Mouse (Mus musculus): ENCODE results near the gene Setd1b. TPM values are rescaled to one million over a fixed set of nuclear protein-coding genes. Genes with fewer than 3 reads are reported as not detected.
"Not testable (repeated sequence)": the region's sequence is repeated elsewhere in the genome, so short reads cannot be mapped to it uniquely, and the experiment has no call there.

Setd1b gene
- polyA plus RNA-seq, 1 experiment from 2014 or later, result 11.5 TPM

GRCm38 (mm10) chr5:123182651-123183050 is 40.7 kb downstream of the Setd1b start, which contains the start of gene Hpd:
TSS of gene Hpd (minus strand) at chr5:123182727.
- no peaks in the 10 kb centered on the region for H3K9me3 ChIP-seq
- H3K4me2 ChIP-seq, result no peak within 1 kb of the TSS
- ATAC-seq (ENCODE audit: low read depth), result no peak
- H3K4me3 ChIP-seq, result no peak within 1 kb of the TSS
- H3K36me3 ChIP-seq, result no peaks in the 10 kb centered on the region
- 82% methylated on average over 10 of the region's 10 CpGs for WGBS
- H3K4me1 ChIP-seq (replicated peaks), result peaks cover 4% of the 10 kb centered on the region; the same call in 1 of the 2 replicates
- H3K27me3 ChIP-seq, result 0 out of 2 replicates have a peak, but pooled peaks cover 4% of the 10 kb centered on the region
- no peak within 1 kb of the TSS for H3K9ac ChIP-seq
- H3K27ac ChIP-seq (replicated peaks), result no peak within 1 kb of the TSS

- no peaks in the 10 kb centered on the region for H3K9me3 ChIP-seq
- no peak overlapping the region for H3K27ac ChIP-seq (replicated peaks)
- no peak overlapping the region for H3K9ac ChIP-seq
- H3K4me2 ChIP-seq, result no peak overlapping the region
- ATAC-seq (ENCODE audit: low read depth), result no peak
- 66% methylated on average over 6 of the region's 6 CpGs for WGBS
- no peak overlapping the region for H3K4me3 ChIP-seq
- peaks cover 4% of the 10 kb centered on the region; the same call in 1 of the 2 replicates for H3K4me1 ChIP-seq (replicated peaks)
- H3K27me3 ChIP-seq, result 0 out of 2 replicates have a peak, but pooled peaks cover 4% of the 10 kb centered on the region
- H3K36me3 ChIP-seq, result no peaks in the 10 kb centered on the region
Observed at GRCm38 (mm10) chr5:123185966-123186365, 44.0 kb downstream of the Setd1b start.

GRCm38 (mm10) chr5:123187306-123187705 is 45.3 kb downstream of the Setd1b start:
- Histone ChIP-seq H3K36me3 (no peaks in the 10 kb centered on the region), H3K27ac (replicated peaks) (no peak overlapping the region), H3K4me2 (no peak overlapping the region), H3K9me3 (no peaks in the 10 kb centered on the region), H3K9ac (no peak overlapping the region), H3K27me3 (0 out of 2 replicates have a peak, but pooled peaks cover 4% of the 10 kb centered on the region), H3K4me1 (replicated peaks) (peaks cover 4% of the 10 kb centered on the region; the same call in 1 of the 2 replicates), H3K4me3 (no peak overlapping the region)
- WGBS, result 92% methylated on average over 3 of the region's 3 CpGs
- no peak for ATAC-seq (ENCODE audit: low read depth)

DNA sequence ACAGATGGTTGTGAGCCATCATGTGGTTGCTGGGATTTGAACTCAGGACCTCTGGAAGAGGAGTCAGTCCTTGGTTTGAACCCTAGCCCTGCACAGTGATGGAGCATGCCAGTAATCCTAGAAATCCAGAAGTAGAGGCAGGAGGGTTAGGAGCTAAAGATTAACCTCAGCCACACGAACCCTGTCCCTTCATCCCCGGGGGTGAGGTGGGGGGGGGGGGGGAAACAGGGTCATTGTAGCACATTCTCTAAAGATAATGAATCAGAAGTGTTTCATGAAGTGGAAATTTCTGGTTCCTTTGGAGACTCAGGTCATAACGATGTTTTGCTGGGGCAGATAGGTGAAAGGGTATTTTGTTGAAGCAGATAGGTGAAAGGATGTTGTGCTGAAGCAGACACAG is 48.9 kb downstream of the Setd1b start:
- WGBS, result 82% methylated on average over 3 of the region's 3 CpGs
- no peak overlapping the region for H3K4me2 ChIP-seq

DNA sequence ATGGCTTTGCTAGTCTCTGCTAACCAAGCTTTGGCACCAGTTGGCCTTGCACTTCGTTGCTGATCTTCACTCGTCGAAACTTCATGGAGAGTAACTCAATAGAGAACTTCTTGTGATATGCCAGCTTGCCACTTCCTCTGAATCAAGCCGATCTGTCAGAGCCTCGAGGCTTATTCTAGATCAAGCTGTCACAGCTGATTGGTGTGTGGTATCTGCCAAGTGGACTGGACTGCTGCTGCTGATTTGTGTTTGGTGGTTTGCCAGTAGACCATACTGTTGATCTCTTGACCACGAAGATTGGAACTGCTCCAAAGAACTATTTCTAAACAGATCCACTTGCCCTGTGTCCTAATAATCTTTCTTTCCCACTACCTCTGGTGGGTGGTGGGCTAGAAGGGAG is 49.4 kb downstream of the Setd1b start:
- Histone ChIP-seq H3K4me2 (no peak overlapping the region), H3K4me3 (no peak overlapping the region), H3K4me1 (replicated peaks) (0 out of 2 replicates have a peak, but pooled peaks cover 3% of the 10 kb centered on the region), H3K27ac (replicated peaks) (no peak overlapping the region), H3K36me3 (no peaks in the 10 kb centered on the region), H3K9ac (no peak overlapping the region), H3K27me3 (no peaks in the 10 kb centered on the region), H3K9me3 (no peaks in the 10 kb centered on the region)
- WGBS, result 87% methylated on average over 6 of the region's 6 CpGs
- no peak for ATAC-seq (ENCODE audit: low read depth)

More for the DNA sequence above, 48.9 kb downstream of the Setd1b start:
- peaks cover 6% of the 10 kb centered on the region; the same call in 1 of the 2 replicates for H3K4me1 ChIP-seq (replicated peaks)
- no peak overlapping the region for H3K27ac ChIP-seq (replicated peaks)
- no peaks in the 10 kb centered on the region for H3K9me3 ChIP-seq
- no peak for ATAC-seq (ENCODE audit: low read depth)
- no peaks in the 10 kb centered on the region for H3K27me3 ChIP-seq
- no peaks in the 10 kb centered on the region for H3K36me3 ChIP-seq
- H3K9ac ChIP-seq, result no peak overlapping the region
- H3K4me3 ChIP-seq, result no peak overlapping the region

- ATAC-seq (ENCODE audit: low read depth), result no peak
Observed at GRCm38 (mm10) chr5:123192606-123193150, 50.7 kb downstream of the Setd1b start.

DNA sequence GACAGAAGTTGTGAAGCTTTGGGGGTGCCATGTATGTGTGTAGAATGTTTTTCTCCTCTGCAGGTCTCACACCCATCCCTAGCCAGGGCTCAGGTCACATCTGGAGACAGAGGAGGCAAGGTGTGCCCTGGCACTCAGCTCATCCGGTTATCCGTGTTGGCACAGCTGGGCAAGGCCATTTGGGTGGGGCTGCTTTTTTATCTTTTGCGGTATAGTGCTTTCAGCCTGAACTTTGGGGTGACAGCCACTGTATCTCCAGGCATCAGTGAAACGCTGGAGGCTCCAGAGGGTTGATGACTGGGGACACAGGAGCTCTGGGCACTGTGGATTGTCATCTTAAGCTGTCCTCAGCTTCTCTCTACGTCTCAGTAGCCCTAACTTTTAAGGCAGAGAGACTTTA is 51.4 kb downstream of the Setd1b start:
- WGBS, result 84% methylated on average over 5 of the region's 5 CpGs
- H3K27me3 ChIP-seq, result no peaks in the 10 kb centered on the region
- no peaks in the 10 kb centered on the region for H3K9me3 ChIP-seq
- no peak overlapping the region for H3K27ac ChIP-seq (replicated peaks)
- H3K4me2 ChIP-seq, result no peak overlapping the region
- no peak for ATAC-seq (ENCODE audit: low read depth)
- H3K4me3 ChIP-seq, result no peak overlapping the region
- H3K36me3 ChIP-seq, result no peaks in the 10 kb centered on the region
- 0 out of 2 replicates have a peak, but pooled peaks cover 3% of the 10 kb centered on the region for H3K4me1 ChIP-seq (replicated peaks)
- no peak overlapping the region for H3K9ac ChIP-seq

More at GRCm38 (mm10) chr5:123192606-123193150, 50.7 kb downstream of the Setd1b start:
- 48% methylated on average over 9 of the region's 9 CpGs for WGBS
- Histone ChIP-seq H3K9me3 (no peaks in the 10 kb centered on the region), H3K4me2 (no peak overlapping the region), H3K9ac (no peak overlapping the region), H3K27ac (replicated peaks) (no peak overlapping the region), H3K36me3 (no peaks in the 10 kb centered on the region), H3K4me3 (no peak overlapping the region), H3K27me3 (no peaks in the 10 kb centered on the region), H3K4me1 (replicated peaks) (0 out of 2 replicates have a peak, but pooled peaks cover 3% of the 10 kb centered on the region)

DNA sequence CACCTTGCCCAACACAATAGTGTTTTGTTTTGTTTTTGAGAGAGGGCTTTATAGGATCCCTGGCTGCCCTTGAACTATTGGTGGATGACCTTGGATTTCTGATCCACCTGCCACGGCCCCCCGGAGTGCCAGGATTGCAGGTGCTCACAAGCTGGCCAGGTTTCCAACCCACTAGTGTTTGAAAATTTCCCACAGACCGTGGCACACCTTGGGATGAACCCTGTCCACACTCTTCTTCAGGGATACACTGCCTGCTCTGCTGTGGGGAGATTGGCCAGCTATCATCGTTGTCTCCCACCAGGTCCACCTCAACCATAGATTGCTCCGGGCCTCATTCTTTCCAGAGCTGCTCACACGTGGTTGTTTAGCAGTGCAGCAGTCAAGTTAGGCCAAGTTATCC is 52.9 kb downstream of the Setd1b start:
- no peak overlapping the region for H3K27ac ChIP-seq (replicated peaks)
- 84% methylated on average over 6 of the region's 6 CpGs for WGBS
- H3K9me3 ChIP-seq, result no peaks in the 10 kb centered on the region
- H3K27me3 ChIP-seq, result no peaks in the 10 kb centered on the region
- no peaks in the 10 kb centered on the region for H3K36me3 ChIP-seq
- H3K4me2 ChIP-seq, result no peak overlapping the region
- ATAC-seq (ENCODE audit: low read depth), result no peak
- no peak overlapping the region for H3K9ac ChIP-seq
- no peak overlapping the region for H3K4me3 ChIP-seq
- H3K4me1 ChIP-seq (replicated peaks), result 0 out of 2 replicates have a peak, but pooled peaks cover 3% of the 10 kb centered on the region

- Histone ChIP-seq H3K4me3 (no peak overlapping the region), H3K9me3 (no peaks in the 10 kb centered on the region), H3K27ac (replicated peaks) (no peak overlapping the region), H3K4me2 (no peak overlapping the region), H3K27me3 (no peaks in the 10 kb centered on the region), H3K9ac (no peak overlapping the region), H3K4me1 (replicated peaks) (0 out of 2 replicates have a peak, but pooled peaks cover 3% of the 10 kb centered on the region), H3K36me3 (no peaks in the 10 kb centered on the region)
- WGBS, result 92% methylated on average over 16 of the region's 16 CpGs
- no peak for ATAC-seq (ENCODE audit: low read depth)
Observed at GRCm38 (mm10) chr5:123195500-123196000, 53.6 kb downstream of the Setd1b start.

- Histone ChIP-seq H3K4me2 (no peak overlapping the region), H3K4me3 (no peak overlapping the region), H3K9me3 (no peaks in the 10 kb centered on the region), H3K4me1 (replicated peaks) (0 out of 2 replicates have a peak, but pooled peaks cover 3% of the 10 kb centered on the region), H3K27ac (replicated peaks) (no peak overlapping the region), H3K36me3 (no peaks in the 10 kb centered on the region), H3K9ac (no peak overlapping the region), H3K27me3 (no peaks in the 10 kb centered on the region)
- no peak for ATAC-seq (ENCODE audit: low read depth)
- 78% methylated on average over 4 of the region's 4 CpGs for WGBS
Observed at GRCm38 (mm10) chr5:123196746-123197145, 54.8 kb downstream of the Setd1b start.

DNA sequence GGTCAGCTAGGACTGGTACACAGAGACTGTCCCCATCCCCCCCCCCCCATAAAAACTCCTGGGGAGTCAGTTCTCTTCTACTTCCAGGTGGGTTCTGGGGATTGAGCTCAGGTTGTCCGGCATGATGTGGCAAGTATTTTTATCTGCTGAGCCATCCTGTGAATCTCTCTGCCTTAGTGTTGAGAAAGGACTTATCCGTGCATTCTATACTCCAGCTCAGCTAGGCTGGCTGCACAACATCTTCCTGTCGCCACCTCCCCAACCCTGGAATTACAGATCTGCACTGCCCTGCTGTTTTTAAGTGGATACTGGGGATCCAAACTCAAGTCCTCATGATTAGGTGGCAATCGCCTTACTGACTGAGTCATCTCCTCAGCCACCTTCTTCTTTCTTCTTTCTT is 56.5 kb downstream of the Setd1b start:
- Histone ChIP-seq H3K36me3 (no peaks in the 10 kb centered on the region), H3K27ac (replicated peaks) (no peak overlapping the region), H3K9me3 (no peaks in the 10 kb centered on the region), H3K4me2 (no peak overlapping the region), H3K9ac (no peak overlapping the region), H3K4me3 (no peak overlapping the region), H3K4me1 (replicated peaks) (no peaks in the 10 kb centered on the region), H3K27me3 (no peaks in the 10 kb centered on the region)
- ATAC-seq (ENCODE audit: low read depth), result no peak
- WGBS, result 87% methylated on average over 4 of the region's 4 CpGs

- not testable (repeated sequence) for H3K4me3 ChIP-seq; H3K27ac ChIP-seq (replicated peaks); H3K9ac ChIP-seq; H3K4me2 ChIP-seq; H3K9me3 ChIP-seq; H3K36me3 ChIP-seq; H3K4me1 ChIP-seq (replicated peaks); H3K27me3 ChIP-seq; ATAC-seq (ENCODE audit: low read depth)
- WGBS, result 93% methylated on average over 7 of the region's 7 CpGs
Observed at GRCm38 (mm10) chr5:123200816-123201522, 59.0 kb downstream of the Setd1b start.

Data from neural tube, embryonic 13.5 days (tissue).